Mouse (Mus musculus) ES-CJ7 (cell line): ENCODE results near the gene Rbck1.
"Not testable (repeated sequence)": the region's sequence is repeated elsewhere in the genome, so short reads cannot be mapped to it uniquely, and the experiment has no call there.

ENCODE experiments used
- DNase-seq: peaks from one replicate; pipeline ENCODE4 v3.0.0; 2011; ENCODE audit warnings: low read depth, low spot score

The Rbck1 gene

DNA sequence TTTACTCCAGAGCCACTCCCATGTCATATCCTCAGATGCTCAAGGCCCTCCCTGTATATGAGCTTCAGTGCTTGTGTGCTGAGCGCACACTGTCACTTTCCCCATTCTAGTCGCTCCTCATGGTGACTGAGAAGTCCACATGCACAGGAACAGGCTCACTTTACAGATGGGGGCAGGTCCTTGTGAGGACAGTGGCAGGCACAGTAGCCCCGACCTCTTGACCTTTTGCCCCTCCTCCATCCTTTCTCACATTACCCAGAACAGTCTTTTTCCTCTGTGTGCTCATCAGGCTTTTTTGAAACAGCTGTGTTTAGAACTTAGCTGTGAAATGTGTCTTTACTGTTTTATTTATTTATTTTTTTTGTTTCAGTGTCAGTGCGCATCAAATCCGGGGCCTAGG lies 28.7 kb downstream of the Rbck1 start:
- no peak for DNase-seq

DNA sequence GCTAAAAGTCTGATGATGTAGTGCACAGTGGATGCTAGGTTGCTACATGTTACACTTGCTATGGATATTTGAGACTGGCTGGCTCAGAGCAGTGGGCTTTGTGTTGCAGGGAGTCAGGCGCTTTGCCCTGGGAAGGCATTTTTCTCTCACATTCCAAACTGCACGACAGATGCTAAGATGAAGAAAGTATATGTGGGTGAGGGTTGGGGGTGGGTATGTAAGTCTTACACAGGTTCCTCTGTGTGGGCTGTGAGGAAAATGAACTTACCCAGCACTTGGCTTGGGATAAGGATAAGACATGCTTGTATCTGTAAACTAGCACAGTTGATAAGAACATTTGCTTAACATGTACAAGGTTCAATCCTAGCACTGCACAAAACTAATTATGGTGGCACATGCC lies 29.6 kb downstream of the Rbck1 start:
- DNase-seq: no peak

DNA sequence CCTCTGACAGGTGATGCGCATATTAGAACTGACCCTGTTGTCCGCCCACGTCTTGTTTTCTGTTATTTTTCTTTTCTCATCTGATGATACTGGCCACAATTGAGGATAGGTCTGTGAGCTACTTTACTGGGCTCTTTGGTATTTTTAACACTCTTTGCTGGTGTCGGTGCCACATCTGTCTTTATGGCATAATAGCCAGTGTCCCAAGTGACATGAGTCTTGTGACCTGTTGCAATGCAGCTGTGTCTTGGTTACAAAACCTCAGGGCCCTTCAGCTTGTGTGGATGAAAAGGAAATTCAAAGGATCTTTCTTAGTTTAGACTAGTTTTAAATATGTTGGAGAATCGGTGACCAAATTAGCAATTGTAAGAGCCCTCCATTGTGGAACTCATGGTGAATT lies 37.9 kb downstream of the Rbck1 start:
- no peak for DNase-seq

DNA sequence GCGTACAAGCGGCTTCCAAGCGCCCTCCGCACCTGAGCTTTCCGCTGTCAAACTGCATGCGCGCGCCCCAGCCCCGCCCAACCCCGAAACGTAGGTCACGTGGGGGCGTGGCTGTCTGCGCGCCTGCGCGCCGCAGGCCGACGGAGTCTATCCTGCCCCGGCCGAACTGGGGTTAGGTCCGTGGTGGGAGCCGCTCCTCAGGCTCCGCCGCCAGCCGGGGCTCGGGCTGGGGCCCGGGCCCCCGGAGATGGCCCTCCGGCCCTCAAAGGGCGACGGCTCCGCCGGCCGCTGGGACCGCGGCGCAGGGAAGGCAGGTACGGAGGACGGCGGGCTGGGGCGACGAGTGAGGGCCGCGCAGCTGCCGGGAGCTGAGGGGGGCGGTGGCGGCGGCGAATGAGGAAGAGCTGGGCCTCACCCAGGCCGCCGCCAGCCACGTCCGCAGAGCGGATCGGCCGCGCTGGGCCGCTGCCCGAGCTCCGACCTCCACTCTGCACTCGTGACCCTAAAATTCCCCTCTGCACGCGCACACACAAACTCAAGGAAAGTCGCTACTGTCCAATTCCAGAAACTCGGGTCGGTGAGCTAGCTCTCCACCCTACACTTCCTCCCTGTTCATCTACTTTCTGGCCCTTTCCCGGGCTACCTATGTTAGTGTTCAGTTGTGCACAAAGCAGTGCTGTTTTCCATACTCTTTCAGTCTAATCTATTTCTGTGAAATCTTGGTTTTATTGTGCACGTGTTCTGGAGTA lies 38.6 kb downstream of the Rbck1 start, which contains the start of gene Tbc1d20:
Gene Tbc1d20, plus strand, starts transcription at position 102 of the 749 bp plus-strand sequence.
- peak; percentile 93 for DNase-seq

DNA sequence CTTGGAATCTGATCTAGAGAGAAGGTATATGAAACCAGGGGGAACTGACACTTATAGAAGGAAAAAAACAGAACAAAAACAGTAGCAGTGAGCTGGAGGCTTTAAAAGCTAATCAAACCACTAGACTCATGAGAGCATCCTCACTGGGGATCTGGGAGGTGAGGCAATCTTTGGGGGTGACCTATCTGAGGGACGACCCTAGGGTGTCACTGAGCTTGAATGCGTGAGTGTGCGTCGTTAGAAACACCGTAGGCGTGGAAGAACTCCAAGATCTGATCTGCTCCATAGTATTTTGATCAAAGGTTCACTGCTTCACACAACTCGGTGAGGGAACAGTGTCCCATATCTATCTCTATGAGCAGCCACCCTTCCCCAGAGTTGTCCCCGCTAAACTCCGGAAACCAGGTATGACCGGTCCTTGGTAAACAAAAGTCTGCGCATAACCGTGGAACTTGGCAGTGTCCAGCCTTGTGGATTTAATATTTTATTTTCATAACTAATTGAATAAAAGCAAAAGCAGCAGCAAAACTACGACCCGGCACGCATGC lies 39.2 kb downstream of the Rbck1 start:
- peak; percentile 17 for DNase-seq

DNA sequence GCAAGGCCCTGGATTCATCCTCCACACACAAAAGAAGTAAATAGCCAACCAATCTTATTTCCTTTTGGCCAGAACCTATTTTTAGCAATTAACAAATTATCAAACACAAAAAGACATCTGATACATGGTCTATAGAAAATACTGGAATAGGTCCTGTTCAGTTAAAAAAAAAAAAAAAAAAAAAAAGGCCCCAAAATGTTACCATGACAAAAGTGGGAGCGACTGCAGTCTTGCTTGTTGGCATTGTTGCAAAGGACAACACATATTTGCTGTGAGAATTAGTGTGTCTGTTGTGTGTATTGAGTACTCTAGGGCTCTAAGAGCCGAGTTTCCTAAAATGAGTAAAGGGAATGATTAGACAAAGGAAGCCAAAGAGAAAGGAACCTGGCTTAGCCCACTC lies 40.0 kb downstream of the Rbck1 start:
- no peak for DNase-seq

DNA sequence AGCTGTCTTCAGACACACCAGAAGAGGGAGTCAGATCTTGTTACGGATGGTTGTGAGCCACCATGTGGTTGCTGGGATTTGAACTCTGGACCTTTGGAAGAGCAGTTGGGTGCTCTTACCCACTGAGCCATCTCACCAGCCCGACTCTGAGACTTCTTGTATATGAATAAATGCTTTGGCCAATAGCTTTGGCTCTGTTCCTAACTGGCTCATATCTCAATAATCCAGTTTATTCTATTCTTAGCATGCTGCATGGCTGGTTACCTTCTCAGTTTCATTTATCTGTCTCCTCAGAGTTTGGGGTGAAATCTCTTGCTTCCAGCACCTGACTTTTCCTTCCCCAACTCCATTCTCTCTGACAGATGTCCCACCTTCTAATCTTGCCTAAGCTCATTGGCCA lies 42.8 kb downstream of the Rbck1 start:
- not testable (repeated sequence) for DNase-seq

DNA sequence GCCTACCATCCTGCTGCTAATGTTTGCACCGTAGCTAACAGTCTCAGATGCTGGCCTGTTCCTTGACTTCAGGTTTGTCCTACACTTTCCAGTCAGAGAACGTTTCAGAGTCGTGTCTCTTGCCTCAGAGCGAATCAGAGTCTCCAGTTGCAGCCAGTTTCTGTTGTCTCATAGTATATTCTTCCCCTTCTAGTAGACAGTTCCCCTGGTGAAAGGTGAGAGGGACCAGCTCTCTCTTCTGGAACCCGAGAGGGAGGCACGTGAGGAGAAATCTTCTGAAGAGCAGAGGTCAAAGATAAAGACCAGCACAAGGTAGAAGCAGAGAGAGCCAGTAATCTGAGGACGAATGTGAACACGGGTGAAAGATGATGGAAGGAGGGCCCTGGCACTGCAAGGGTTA lies 44.4 kb downstream of the Rbck1 start:
- no peak for DNase-seq

DNA sequence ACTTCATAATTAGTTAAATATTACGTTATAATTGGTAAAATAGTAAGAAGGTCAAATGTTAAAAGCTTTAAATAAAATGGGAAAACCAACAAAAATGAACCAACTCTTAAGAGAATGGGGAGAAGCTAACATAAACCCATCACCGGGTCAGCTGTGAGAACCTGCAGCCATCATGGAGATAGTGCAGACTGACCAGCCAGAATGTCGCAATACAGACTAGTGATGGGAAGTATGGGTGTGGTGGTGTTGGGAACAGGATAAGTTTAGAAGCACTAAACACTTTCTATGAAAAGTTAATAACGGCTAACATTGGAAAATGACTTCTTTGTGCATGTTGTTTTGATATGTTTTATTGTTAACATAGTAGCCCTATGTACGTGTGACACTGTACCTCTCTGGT lies 44.9 kb downstream of the Rbck1 start:
- no peak for DNase-seq

DNA sequence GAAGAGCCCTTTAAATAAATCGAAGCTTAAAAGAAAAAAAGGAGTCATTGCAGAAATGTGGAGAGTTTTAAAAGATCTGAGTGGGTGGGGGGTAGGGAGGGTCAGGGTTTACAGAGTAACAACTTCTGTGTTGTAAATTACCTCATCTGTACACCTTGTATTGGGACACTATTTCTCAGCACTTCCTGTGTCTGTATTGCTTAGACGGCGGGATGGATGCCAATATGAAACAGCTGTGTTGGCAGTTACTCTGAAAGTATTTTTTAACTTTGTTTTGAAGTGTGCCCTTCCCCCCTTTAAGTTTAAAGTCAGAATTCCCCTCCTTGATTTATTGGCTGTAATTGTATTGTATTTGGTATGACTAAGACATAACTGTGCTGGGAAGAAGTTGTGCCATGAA lies 51.0 kb downstream of the Rbck1 start:
- DNase-seq: no peak

DNA sequence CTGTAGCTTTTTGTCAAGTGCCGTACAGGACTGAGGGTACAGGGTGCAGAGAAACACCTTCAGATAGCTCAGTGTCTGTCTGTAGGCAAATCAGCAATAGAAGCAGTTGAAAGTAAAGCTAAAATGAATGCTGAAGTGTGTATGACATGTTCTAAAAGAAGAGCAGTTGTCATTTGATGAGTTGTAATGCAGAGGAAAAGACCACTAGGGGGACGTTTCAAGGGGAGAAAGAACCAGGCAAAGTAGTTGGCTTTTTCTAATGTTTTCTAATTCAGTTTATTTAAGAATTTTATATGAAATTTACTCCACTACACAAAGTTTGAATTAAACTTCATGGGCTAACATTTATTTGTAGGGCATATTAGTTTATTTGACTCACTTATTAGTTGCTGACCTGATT lies 58.8 kb downstream of the Rbck1 start:
- DNase-seq: no peak
